Mouse (Mus musculus): ENCODE data around the gene Doc2a. TPM values are rescaled to one million over a fixed set of nuclear protein-coding genes. Genes with fewer than 3 reads are reported as not detected.
A peak's percentile ranks its signal among the peaks of the same experiment; 100 is the strongest.

Doc2a gene
- not detected for total RNA-seq (2021)
- long read RNA-seq, experiment 1, result 0 reads
- long read RNA-seq, experiment 2, result 0 reads

DNA sequence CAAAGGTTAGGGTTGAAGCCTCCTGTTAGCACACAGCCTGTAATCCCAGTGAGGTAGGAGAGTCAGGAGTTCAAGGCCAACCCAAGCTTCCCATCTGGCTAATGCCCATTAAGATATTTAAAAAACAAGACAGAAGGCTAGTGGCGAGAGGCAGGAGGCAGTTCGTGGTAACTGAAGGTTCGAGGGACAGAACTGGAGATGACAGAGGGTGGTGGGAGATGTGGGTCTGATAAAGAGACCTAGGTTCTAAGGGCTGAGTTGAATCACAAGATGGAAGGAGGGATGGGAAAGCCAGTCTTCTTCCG lies at the start of gene Doc2a:
Gene Doc2a (plus strand): TSS at position 301 of the 305 bp plus-strand sequence.
- no peak for DNase-seq

DNA sequence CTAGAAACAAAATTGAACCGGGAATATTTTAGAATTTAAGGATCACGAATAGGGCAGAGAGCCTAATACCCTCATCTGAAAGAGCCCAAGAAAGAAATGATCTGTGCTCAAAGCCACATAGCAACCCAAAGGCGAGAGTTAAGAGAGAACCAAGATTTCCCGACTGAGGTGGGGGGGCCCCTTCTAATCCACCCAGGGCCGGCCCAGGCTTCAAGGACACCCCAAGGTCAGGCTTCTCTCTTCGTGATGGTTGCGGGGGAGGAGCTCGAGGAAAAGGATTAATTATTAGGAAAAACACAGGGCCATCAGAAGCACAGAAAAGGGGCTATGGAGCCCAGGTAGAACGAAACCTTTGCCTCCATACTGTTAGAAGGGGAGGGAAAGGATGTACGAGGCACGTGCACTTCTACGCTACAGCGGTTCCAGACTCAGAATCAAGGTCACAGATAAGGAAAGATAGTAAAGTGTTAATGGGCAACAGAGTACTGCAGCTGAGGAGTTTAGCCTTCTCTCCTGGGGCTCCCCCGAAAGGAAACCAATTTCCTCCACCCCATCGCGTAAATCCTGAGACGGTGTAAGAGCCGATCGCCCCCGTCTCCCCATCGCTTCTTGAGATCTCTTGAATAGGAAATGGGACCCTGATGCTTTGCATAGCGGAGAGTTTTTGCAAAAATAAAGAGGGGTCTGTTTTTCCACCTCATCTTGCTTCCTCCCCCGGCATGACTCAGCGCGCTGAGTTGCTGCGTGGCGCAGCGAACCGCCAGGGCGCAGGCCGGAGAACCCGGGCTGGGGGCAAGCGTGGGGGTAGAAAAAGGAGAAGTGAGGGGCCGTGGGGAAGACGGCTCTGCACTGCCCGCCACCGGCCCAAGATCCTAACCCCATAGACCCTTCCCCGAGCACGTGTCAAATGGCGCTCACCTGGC lies 48.8 kb upstream of the Doc2a start:
- peak; percentile 36 to 60 for DNase-seq

DNA sequence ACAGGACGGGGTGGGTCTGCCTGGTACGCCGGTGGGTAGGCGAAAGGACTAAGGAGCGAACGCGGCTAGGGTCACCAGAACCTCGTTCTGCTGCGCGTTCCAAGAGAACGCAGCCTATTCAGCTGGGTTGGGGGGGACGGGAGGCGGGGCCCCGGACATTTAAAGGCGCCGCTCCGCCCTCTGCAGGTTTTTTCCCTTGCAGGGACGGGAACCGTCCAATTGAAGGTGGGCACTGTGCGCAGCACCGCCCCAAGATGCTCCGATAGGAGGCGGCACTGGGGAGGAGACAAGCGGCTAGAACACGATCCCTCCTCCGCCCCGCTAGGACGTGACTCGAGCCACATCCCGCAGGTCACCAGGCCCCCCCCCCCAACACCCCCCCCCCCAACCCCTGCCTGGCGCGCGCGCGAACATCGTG lies 48.2 kb upstream of the Doc2a start:
- peak; percentile 97 to 100 for DNase-seq

GRCm38 (mm10) chr7:126799468-126800268 lies 47.5 kb upstream of the Doc2a start:
- DNase-seq, result peak in 1 of 2 experiments; percentile 91

DNA sequence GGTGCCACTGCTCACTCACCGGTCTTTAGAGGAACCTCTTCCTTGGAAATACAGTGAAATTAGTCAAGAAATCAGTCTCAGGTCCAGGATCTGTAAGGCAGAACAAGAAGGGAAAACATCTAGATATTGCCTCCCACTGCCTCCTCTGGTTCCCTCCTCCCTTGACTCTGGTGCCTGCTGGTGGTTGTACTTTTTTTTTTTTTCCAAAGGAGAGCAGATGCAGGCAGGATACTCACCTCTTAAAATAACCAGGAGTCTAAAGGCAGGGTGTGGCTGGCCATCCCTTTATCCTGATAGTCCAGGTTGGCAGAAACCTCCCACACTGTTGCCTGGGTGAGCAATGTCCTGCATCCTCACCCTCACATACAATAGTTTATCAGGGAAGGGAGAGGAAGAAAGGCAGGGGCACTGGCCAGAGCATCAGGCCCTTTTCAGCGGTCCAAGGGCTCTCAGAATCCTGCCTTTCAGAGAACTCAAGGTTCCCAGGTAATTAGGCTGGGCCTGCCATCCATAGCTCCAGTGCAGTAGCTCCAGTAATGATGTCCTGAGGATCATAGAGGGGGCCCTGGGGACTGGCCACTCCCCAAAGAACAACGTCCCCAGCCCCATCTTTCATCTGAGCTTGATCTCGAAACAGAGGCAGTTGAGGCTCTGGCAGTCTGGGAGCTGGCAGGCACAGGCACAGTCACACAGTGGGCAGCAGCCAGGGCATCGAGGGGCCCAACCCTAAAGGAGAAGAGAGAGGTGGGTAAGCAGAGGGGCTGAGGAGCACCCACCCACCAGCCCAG lies 46.8 kb upstream of the Doc2a start:
- DNase-seq, result peak in 1 of 2 experiments; percentile 25

DNA sequence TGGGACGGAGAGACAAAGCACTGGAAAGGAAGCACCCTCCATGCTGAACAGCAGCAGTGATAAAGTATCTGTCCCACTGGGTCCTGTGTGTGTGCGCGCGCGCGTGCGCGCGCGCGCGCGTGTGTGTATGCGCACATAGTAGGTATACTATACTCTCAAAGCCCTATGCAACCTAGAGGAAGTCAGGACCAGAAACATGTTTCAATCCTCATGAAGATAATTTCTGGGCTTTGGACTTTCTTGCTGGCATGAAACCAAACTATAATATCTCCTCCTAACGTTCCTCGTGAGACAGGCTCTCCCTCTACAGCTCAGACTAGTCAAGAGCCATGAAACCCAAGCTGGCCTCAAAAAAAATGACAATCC lies 46.2 kb upstream of the Doc2a start:
- no peak for DNase-seq

DNA sequence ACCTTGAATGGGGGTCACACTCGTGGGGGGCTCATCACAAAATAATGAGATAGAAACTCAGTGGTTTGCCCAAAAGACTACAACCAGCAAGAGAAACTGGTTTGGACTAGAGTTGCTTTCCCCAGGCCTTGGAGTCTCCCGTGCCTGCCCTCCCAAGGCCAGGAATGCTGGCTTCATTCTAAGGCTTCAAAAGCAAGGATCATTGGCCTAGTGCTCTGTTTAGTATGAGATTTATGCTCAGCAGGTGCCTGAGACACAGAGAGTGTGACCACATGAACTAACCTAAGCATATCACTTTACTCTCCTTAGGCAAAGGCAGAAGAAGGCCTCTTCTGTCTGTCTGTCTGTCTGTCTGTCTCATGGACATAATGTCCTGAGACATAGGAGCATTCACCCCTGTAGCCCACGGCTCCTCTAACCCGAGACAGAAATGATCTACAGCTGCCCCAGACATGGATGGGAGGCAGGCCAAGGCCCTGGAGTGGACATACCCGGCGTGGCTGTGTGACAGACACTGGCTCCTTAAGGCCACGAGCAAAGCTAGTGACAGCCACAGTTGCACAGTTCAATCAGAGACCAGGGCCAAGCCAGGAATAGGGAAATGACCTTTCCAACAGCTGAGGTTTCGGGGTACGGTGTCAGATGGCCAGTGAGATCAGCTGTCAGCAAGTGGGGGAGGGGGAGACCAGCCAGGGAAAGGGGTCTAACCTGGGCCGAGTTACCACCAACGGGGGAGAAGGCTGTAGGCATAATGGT lies 44.9 kb upstream of the Doc2a start:
- DNase-seq, result no peak

GRCm38 (mm10) chr7:126803181-126803580 lies 44.0 kb upstream of the Doc2a start:
- DNase-seq, result no peak

DNA sequence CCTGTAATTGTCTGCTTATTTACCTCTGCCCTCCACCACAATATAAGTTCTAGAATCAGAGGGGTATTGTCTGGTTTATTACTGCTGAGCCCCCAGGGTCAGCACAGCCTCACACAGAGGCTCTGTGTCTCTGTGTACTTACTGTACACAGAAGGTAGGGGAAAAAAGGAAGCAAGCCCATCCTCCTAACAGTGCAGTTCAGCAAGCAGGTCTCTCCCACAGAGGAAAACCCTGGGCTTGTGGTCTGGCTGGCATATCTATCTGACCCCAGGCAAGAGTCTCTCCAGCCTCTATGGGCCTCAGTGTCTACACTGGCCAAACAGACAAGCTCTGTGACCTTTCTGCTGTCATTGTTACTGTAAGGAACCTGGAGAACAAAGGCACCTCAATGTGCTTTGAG lies 43.5 kb upstream of the Doc2a start:
- no peak for DNase-seq

- peak; percentile 8 to 28 for DNase-seq
Observed at GRCm38 (mm10) chr7:126806956-126807355, 40.3 kb upstream of the Doc2a start.

- DNase-seq, result no peak
Observed at GRCm38 (mm10) chr7:126807405-126807804, 39.8 kb upstream of the Doc2a start.

GRCm38 (mm10) chr7:126808703-126809455 lies 38.3 kb upstream of the Doc2a start:
- DNase-seq, result peak; percentile 95

DNA sequence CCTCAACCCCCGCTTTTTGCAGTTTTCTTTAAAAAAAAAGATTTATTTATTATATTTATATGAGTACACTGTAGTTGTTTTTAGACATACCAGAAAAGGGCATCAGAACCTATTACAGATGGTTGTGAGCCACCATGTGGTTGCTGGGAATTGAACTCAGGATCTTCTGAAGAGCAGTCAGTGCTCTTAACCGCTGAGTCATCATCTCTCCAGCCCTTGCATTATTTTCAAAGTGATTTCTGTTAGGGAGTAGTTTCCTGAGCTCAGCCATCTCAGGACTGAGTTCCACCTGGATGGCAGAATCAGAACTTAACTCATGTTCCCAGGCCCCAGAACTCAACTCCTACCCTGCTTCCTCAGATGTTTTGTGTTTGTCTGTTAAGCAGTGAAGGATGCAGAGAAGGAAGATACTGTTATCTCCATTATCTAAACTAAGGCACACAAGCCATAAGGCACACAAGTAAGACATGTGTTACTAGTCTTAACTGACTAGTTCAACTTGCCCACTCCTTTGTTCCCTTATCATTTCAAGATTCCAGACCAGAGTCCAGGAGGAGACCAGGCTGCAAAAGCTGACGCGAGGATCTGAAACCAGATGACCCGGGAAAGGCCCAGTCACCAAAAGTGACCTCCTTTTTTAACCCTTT lies 37.4 kb upstream of the Doc2a start:
- no peak for DNase-seq

- no peak for DNase-seq
Observed at GRCm38 (mm10) chr7:126815726-126816222, 31.4 kb upstream of the Doc2a start.

- DNase-seq, result peak in 1 of 2 experiments; percentile 82
Observed at GRCm38 (mm10) chr7:126816494-126816893, 30.7 kb upstream of the Doc2a start.

GRCm38 (mm10) chr7:126817595-126817994 lies 29.6 kb upstream of the Doc2a start:
- DNase-seq, result no peak

GRCm38 (mm10) chr7:126818818-126819217 lies 28.4 kb upstream of the Doc2a start:
- no peak for DNase-seq

GRCm38 (mm10) chr7:126821835-126822511 lies 25.2 kb upstream of the Doc2a start:
- DNase-seq, result peak; percentile 85 to 93

- peak; percentile 46 to 62 for DNase-seq
Observed at GRCm38 (mm10) chr7:126822741-126823140, 24.5 kb upstream of the Doc2a start.
